Mouse (Mus musculus) testis, adult 2 months (tissue): ENCODE results near the gene Pknox1. TPM values are rescaled to one million over a fixed set of nuclear protein-coding genes. Genes with fewer than 3 reads are reported as not detected.
A peak's percentile ranks its signal among the peaks of the same experiment; 100 is the strongest.

ENCODE experiments used
- H3K27ac ChIP-seq: fragments of 200-500 bp; 2 replicates; pipeline ENCODE4 v1.5.1; 2012; ENCODE audit warnings: low read depth, low read length; ENCODE audit not compliant: control insufficient read depth, insufficient read depth
- H3K27me3 ChIP-seq: fragments of 200-500 bp; 2 replicates; pipeline ENCODE4 v1.6.1; 2012; ENCODE audit warnings: mild to moderate bottlenecking, low read length, moderate library complexity; ENCODE audit not compliant: control insufficient read depth, insufficient read depth
- H3K36me3 ChIP-seq: fragments of 200-500 bp; 2 replicates; pipeline ENCODE4 v1.6.1; 2012; ENCODE audit warnings: mild to moderate bottlenecking, low read length; ENCODE audit not compliant: control insufficient read depth, insufficient read depth
- H3K4me1 ChIP-seq: fragments of 200-500 bp; 2 replicates; pipeline ENCODE4 v1.6.1; 2012; ENCODE audit warnings: low read length; ENCODE audit not compliant: control insufficient read depth, insufficient read depth
- H3K4me3 ChIP-seq: fragments of 200-500 bp; 2 replicates; pipeline ENCODE4 v1.5.1; 2012; ENCODE audit warnings: low read depth, mild to moderate bottlenecking, low read length, moderate library complexity, mixed read lengths; ENCODE audit not compliant: control insufficient read depth
- CTCF ChIP-seq: fragments of 200-500 bp; IDR thresholded peaks from 2 replicates; pipeline ENCODE4 v1.5.1; 2012; ENCODE audit warnings: low read depth, mild to moderate bottlenecking, inconsistent platforms, low read length, moderate library complexity; ENCODE audit not compliant: control insufficient read depth, insufficient read depth, insufficient replicate concordance
- POLR2A ChIP-seq: fragments of 200-500 bp; IDR thresholded peaks from 2 replicates; pipeline ENCODE4 v1.6.1; 2012; ENCODE audit warnings: low read depth, mild to moderate bottlenecking, inconsistent platforms, low read length, moderate library complexity; ENCODE audit not compliant: control insufficient read depth
- polyA plus RNA-seq: library from polyadenylated mRNA; depleted of rRNA; stranded (reverse); fragments of >200 nt; gene quantifications from 2 replicates; pipeline ENCODE4 v1.2.3, GENCODE M21; 2012

The Pknox1 gene
- polyA plus RNA-seq, 1 experiment = 53.9 TPM

DNA sequence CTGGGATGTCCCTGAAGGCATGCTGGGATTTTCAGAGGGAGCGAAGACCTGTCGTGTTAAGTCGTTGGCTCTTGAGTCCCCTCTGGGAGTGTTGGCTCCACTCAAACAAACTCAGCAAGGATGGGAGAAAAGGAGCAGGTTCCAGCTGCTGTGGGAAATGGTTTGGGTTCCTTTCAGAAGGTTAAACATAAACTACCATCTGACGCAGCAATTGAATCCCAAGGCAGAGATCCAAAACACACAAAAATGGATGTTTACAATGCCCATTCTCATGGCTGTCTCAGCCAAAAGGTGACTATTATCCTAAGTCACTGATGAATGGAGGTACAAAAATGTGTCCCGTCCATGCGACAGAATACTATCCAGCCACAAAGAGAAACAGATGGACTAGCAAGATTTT lies 68.5 kb downstream of the Pknox1 start:
- TF ChIP-seq POLR2A (no peak), CTCF (no peak)
- Histone ChIP-seq H3K36me3 (no peaks in the 10 kb centered on the region), H3K4me1 (peaks cover 18% of the 10 kb centered on the region), H3K27me3 (peaks cover 3% of the 10 kb centered on the region; the same call in 1 of the 2 replicates), H3K27ac (no peak overlapping the region), H3K4me3 (no peak overlapping the region)

DNA sequence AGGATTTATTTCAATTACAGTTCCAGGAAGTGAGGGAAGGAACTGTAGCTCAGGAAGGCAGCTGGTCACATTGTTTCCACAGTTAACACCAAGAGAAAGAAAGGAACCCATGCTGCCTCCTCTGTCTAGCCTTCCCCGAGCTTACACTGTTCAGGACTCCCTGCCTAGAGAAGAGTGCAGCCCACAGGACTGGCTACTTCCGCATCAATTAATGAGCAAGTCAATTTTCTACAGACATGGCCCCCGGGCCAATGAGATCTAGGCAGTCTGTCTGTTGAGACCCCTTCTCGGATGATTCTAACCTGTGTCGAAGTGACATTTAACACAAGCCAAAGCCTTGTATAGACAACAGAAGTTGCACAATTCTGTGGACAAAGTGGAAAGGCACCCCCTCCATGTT lies 70.4 kb downstream of the Pknox1 start:
- TF ChIP-seq POLR2A (no peak), CTCF (no peak)
- Histone ChIP-seq H3K4me1 (peaks cover 18% of the 10 kb centered on the region), H3K36me3 (no peaks in the 10 kb centered on the region), H3K4me3 (no peak overlapping the region), H3K27ac (no peak overlapping the region), H3K27me3 (peaks cover 3% of the 10 kb centered on the region; the same call in 1 of the 2 replicates)

DNA sequence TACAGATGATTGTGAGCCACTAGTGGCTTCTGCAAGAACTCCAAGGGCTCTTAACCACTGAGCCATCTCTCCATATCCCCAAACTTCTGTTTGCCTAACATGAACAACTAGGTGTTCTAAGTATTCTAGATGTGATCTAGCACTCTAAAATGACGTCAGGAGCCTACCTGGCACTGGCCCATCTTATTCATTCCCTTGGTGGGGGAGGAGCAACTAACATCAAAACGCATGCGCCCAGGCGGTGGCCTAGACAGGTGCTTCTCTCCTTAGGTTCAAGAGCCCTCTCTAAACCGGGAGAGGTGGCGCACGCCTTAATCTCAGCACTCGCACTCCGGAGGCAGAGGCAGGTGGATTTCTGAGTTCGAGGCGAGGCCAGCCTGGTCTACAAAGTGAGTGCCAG lies 71.2 kb downstream of the Pknox1 start:
- Histone ChIP-seq H3K27me3 (peaks cover 3% of the 10 kb centered on the region; the same call in 1 of the 2 replicates), H3K27ac (no peak overlapping the region), H3K4me3 (no peak overlapping the region), H3K4me1 (peaks cover 18% of the 10 kb centered on the region), H3K36me3 (no peaks in the 10 kb centered on the region)
- TF ChIP-seq CTCF (no peak), POLR2A (no peak)

DNA sequence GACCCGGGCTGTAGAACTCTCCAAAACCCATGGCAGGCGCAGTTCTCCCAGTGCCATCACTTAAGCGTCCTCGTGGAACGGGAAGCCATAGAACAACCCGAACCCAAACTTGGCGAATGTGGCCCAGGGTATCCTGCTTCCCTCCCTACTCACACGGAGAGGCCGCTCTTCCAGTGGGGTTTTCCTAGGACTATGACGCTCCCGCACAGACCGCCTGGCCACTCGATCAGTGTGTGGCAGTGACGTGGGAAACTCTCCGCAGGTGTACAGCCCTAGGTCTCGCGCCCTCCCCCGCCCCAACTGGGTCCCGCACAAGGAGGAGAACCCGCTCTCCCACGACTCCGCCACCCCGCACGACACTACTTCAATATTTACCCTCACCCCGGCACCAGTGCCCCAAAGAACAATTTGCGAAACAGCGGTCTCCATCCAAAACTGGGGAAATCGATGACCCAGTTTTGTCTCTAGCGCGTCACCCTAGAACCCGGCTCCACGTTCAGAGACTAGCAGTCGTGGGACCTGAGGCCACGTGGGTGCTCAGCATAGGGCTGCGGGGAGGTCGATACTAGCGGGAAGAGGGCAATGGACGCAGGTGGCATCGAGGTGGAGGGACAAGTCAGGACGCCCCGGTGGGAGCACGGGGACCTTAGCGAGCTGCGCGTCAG lies 71.9 kb downstream of the Pknox1 start:
- TF ChIP-seq POLR2A (no peak), CTCF (no peak)
- peaks cover 3% of the 10 kb centered on the region; the same call in 1 of the 2 replicates for H3K27me3 ChIP-seq
- H3K27ac ChIP-seq = no peak overlapping the region
- H3K36me3 ChIP-seq = no peaks in the 10 kb centered on the region
- peaks cover 18% of the 10 kb centered on the region for H3K4me1 ChIP-seq
- peak overlapping the region; percentile 68 for H3K4me3 ChIP-seq

DNA sequence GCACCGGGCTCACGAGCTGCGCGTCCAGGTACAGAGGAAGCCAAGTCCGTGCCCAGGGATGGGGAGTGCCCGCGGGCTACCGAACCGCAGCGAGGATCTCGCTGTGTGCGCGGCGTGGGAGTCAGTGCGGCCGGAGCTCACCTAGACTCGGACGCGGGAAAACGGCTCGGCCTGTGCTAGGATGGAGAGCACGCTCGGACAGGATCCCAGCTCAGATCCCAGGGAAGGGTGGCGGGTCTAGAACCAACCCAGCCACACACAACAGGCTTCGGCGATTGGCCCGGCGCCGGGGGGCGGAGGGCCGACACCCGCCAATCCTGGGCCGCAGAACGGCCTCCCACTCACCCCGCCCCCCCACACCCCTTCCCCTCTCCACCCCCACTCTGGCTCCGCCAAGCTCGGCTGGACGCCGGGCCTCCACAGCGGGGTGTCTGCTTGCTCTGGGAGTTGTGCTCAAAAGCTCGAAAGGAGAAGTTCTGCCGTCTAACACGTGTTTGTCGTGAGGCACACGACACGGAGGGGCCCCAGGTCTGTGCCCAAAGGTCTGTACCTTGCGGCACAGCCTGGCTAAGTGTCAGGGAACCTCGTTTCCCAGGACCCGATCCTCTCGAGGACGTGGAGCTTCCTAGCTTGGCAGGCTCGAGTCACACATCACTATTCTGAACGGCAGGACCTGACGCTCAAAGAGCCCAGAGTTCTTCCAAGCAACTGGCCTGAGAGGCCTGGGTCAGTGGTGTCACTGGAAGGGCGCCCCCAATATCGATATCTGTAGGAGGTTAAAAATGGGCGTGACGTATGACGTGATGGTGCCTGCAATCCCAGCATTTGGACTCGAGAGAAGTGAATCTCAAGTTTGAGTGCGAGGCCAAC lies 72.6 kb downstream of the Pknox1 start, which contains the start of gene Cbs:
Cbs (minus strand) TSS at position 297 of the 870 bp plus-strand sequence.
- Histone ChIP-seq H3K36me3 (no peaks in the 10 kb centered on the region), H3K27ac (no peak within 1 kb of the TSS), H3K4me3 (peak within 1 kb of the TSS; percentile 68)

DNA sequence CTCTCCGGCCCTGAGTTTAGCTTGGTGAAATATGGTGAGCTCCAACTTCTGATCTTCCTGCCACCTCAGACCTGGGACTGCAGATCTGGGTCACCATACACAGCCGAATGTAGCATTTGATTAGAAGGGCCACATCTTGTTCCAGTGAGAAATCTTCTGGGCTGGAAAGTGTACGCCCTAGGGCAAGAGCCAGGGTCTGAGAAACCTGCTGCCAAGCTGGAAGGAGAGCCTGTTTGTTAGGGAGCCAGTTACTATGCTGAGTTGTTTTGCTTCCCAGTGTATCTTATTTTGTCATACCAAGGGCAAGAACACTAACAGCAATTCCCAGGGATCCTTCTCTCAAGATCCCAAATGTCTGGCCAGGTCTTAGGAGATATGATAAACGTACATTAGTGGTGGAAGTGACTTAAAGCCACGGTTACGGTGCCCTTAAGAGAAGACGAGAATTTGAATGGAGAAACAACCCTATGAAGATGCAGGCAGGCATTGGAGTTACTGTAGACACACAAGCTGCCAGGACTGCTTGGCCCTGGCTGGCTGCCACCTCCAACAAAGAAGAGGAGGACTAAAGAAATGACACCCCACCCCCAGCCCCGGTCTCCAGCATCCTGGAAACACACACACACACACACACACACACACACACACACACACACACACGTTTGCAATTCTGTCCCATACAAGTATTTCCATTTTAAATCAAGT lies 73.5 kb downstream of the Pknox1 start:
- TF ChIP-seq POLR2A (no peak), CTCF (no peak)
- Histone ChIP-seq H3K27me3 (peaks cover 3% of the 10 kb centered on the region; the same call in 1 of the 2 replicates), H3K4me3 (no peak overlapping the region), H3K36me3 (no peaks in the 10 kb centered on the region), H3K27ac (no peak overlapping the region), H3K4me1 (peaks cover 18% of the 10 kb centered on the region)

More for the DNA sequence above, 72.6 kb downstream of the Pknox1 start, which contains the start of gene Cbs:
- Histone ChIP-seq H3K4me1 (peaks cover 18% of the 10 kb centered on the region), H3K27me3 (peaks cover 3% of the 10 kb centered on the region; the same call in 1 of the 2 replicates)
- no peak for TF ChIP-seq POLR2A
- no peak for TF ChIP-seq CTCF
